Mouse (Mus musculus): ENCODE results near the gene Crnn. TPM values are rescaled to one million over a fixed set of nuclear protein-coding genes. Genes with fewer than 3 reads are reported as not detected.

Gene Crnn
- polyA plus RNA-seq (2014; fragmentation: Nextera tagmentation; extraction: Ambion mirVana): not detected in 2 replicates

DNA sequence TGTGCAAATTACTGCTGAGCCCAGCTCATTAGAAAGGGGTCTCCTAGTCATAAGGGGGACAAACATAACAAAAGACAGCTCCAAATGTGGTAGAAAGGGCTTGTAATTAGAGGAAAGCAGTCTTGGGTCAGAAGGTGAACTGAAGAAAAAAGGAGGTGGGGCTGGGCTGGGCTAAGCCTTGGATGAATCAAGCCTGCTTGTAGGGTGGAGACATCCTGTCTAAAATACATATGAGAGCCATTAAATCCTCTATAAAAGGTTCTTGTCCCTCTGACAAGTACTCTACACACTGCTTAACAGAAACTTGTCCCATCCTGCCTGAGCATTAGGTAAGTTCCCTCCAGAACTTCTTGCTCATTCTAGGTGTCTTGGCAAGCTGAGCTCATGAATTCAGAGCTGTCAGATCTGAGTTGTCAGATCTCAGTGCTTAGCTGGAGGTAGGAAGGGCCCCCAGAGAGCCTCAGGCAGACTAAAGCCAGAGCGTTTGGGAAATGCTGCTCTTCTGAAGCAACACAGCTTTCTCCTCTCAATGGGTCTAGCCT, at the start of gene Crnn:
Gene Crnn, plus strand, starts transcription at position 278 of the 542 bp plus-strand sequence.
- Histone ChIP-seq H3K27ac (ENCODE audit: low read depth, low read length) (no peak within 1 kb of the TSS), H3K9ac (replicated peaks; ENCODE audit: low read depth, low read length) (no peak within 1 kb of the TSS), H3K36me3 (ENCODE audit: control insufficient read depth, insufficient read depth, low read length) (no peaks in the 10 kb centered on the region), H3K4me2 (ENCODE audit: low read depth, low read length) (no peak within 1 kb of the TSS), H3K9me3 (ENCODE audit: control insufficient read depth, low read length) (no peaks in the 10 kb centered on the region), H3K4me3 (ENCODE audit: low read depth, low read length) (no peak within 1 kb of the TSS), H3K4me1 (ENCODE audit: control insufficient read depth, insufficient read depth, low read length) (no peaks in the 10 kb centered on the region), H3K27me3 (ENCODE audit: control insufficient read depth, insufficient read depth, low read length) (no peaks in the 10 kb centered on the region)
- no peak for ATAC-seq (ENCODE audit: low read depth)
- 74% methylated on average over 1 of the region's 1 CpGs for WGBS

GRCm38 (mm10) chr3:93096447-93096846, 48.1 kb upstream of the Crnn start:
- Histone ChIP-seq H3K4me1 (ENCODE audit: control insufficient read depth, insufficient read depth, low read length) (no peaks in the 10 kb centered on the region), H3K36me3 (ENCODE audit: control insufficient read depth, insufficient read depth, low read length) (no peaks in the 10 kb centered on the region), H3K9me3 (ENCODE audit: control insufficient read depth, low read length) (no peaks in the 10 kb centered on the region), H3K9ac (replicated peaks; ENCODE audit: low read depth, low read length) (no peak overlapping the region), H3K27ac (ENCODE audit: low read depth, low read length) (no peak overlapping the region), H3K27me3 (ENCODE audit: control insufficient read depth, insufficient read depth, low read length) (no peaks in the 10 kb centered on the region), H3K4me3 (ENCODE audit: low read depth, low read length) (no peak overlapping the region), H3K4me2 (ENCODE audit: low read depth, low read length) (no peak overlapping the region)
- 74% methylated on average over 2 of the region's 2 CpGs for WGBS
- ATAC-seq (ENCODE audit: low read depth): no peak

- H3K36me3 ChIP-seq (ENCODE audit: control insufficient read depth, insufficient read depth, low read length): no peaks in the 10 kb centered on the region
- 43% methylated on average over 5 of the region's 5 CpGs for WGBS
- no peaks in the 10 kb centered on the region for H3K4me1 ChIP-seq (ENCODE audit: control insufficient read depth, insufficient read depth, low read length)
- no peak overlapping the region for H3K9ac ChIP-seq (replicated peaks; ENCODE audit: low read depth, low read length)
- ATAC-seq (ENCODE audit: low read depth): no peak
- H3K27ac ChIP-seq (ENCODE audit: low read depth, low read length): no peak overlapping the region
- no peaks in the 10 kb centered on the region for H3K27me3 ChIP-seq (ENCODE audit: control insufficient read depth, insufficient read depth, low read length)
- no peak overlapping the region for H3K4me3 ChIP-seq (ENCODE audit: low read depth, low read length)
- no peaks in the 10 kb centered on the region for H3K9me3 ChIP-seq (ENCODE audit: control insufficient read depth, low read length)
- no peak overlapping the region for H3K4me2 ChIP-seq (ENCODE audit: low read depth, low read length)
These were observed 32.9 kb upstream of the Crnn start for GRCm38 (mm10) chr3:93111668-93112067.

GRCm38 (mm10) chr3:93114481-93114880, 30.1 kb upstream of the Crnn start:
- Histone ChIP-seq H3K9ac (replicated peaks; ENCODE audit: low read depth, low read length) (no peak overlapping the region), H3K27ac (ENCODE audit: low read depth, low read length) (no peak overlapping the region), H3K9me3 (ENCODE audit: control insufficient read depth, low read length) (no peaks in the 10 kb centered on the region), H3K4me3 (ENCODE audit: low read depth, low read length) (no peak overlapping the region), H3K4me2 (ENCODE audit: low read depth, low read length) (no peak overlapping the region), H3K27me3 (ENCODE audit: control insufficient read depth, insufficient read depth, low read length) (no peaks in the 10 kb centered on the region), H3K4me1 (ENCODE audit: control insufficient read depth, insufficient read depth, low read length) (no peaks in the 10 kb centered on the region), H3K36me3 (ENCODE audit: control insufficient read depth, insufficient read depth, low read length) (no peaks in the 10 kb centered on the region)
- peak; percentile 24; the same call in 1 of the 2 replicates for ATAC-seq (ENCODE audit: low read depth)
- 6% methylated on average over 2 of the region's 2 CpGs for WGBS

DNA sequence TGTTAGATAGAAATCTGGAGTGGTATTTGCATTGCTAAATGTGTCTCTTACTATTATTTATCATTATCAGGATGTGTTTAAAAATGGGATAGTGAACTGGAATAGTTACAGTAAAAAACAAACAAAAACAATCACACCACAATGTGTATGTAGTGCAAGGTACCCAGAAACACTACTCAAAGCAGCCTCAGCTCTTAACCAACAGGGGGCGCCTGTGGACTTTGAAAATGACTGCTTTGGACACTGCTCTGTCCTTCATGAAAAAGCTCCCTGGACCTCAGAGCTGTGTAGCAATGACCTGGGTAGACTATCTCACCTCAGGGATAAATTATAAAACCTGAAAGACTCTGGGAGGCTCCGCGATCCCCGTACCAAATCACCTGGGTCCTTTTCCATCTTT, 25.5 kb upstream of the Crnn start:
- H3K4me3 ChIP-seq (ENCODE audit: low read depth, low read length): no peak overlapping the region
- 48% methylated on average over 4 of the region's 4 CpGs for WGBS
- no peak for ATAC-seq (ENCODE audit: low read depth)
- H3K4me1 ChIP-seq (ENCODE audit: control insufficient read depth, insufficient read depth, low read length): no peaks in the 10 kb centered on the region
- H3K9me3 ChIP-seq (ENCODE audit: control insufficient read depth, low read length): no peaks in the 10 kb centered on the region
- H3K4me2 ChIP-seq (ENCODE audit: low read depth, low read length): no peak overlapping the region
- H3K36me3 ChIP-seq (ENCODE audit: control insufficient read depth, insufficient read depth, low read length): no peaks in the 10 kb centered on the region
- H3K9ac ChIP-seq (replicated peaks; ENCODE audit: low read depth, low read length): no peak overlapping the region
- no peak overlapping the region for H3K27ac ChIP-seq (ENCODE audit: low read depth, low read length)
- no peaks in the 10 kb centered on the region for H3K27me3 ChIP-seq (ENCODE audit: control insufficient read depth, insufficient read depth, low read length)

- no peak overlapping the region for H3K4me3 ChIP-seq (ENCODE audit: low read depth, low read length)
- no peaks in the 10 kb centered on the region for H3K27me3 ChIP-seq (ENCODE audit: control insufficient read depth, insufficient read depth, low read length)
- ATAC-seq (ENCODE audit: low read depth): no peak
- H3K9me3 ChIP-seq (ENCODE audit: control insufficient read depth, low read length): no peaks in the 10 kb centered on the region
- H3K4me2 ChIP-seq (ENCODE audit: low read depth, low read length): no peak overlapping the region
- H3K4me1 ChIP-seq (ENCODE audit: control insufficient read depth, insufficient read depth, low read length): no peaks in the 10 kb centered on the region
- no peaks in the 10 kb centered on the region for H3K36me3 ChIP-seq (ENCODE audit: control insufficient read depth, insufficient read depth, low read length)
- 51% methylated on average over 4 of the region's 4 CpGs for WGBS
- H3K9ac ChIP-seq (replicated peaks; ENCODE audit: low read depth, low read length): no peak overlapping the region
- no peak overlapping the region for H3K27ac ChIP-seq (ENCODE audit: low read depth, low read length)
These were observed 16.5 kb upstream of the Crnn start for GRCm38 (mm10) chr3:93128052-93128451.

DNA sequence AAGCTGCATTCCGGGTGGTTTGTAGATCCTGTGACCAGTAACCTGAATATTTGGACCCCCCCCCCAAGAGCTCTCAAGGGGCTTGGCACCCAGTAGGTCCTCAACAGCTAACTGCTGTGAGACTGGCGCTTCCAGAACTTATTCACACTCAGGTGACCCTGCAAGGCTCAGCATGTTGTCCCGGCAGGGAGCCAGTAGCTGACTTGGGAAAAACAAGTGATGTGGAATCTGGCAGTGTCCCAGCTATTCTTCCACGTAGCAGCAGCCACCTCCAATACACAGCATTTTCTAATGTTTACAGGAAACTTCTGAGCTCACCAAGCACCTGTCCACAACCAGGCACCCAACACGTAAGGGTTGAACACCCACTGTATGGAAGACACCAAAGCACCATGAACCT, 15.5 kb upstream of the Crnn start:
- no peaks in the 10 kb centered on the region for H3K27me3 ChIP-seq (ENCODE audit: control insufficient read depth, insufficient read depth, low read length)
- no peak overlapping the region for H3K9ac ChIP-seq (replicated peaks; ENCODE audit: low read depth, low read length)
- H3K36me3 ChIP-seq (ENCODE audit: control insufficient read depth, insufficient read depth, low read length): no peaks in the 10 kb centered on the region
- no peak overlapping the region for H3K4me3 ChIP-seq (ENCODE audit: low read depth, low read length)
- 58% methylated on average over 5 of the region's 5 CpGs for WGBS
- H3K27ac ChIP-seq (ENCODE audit: low read depth, low read length): no peak overlapping the region
- no peaks in the 10 kb centered on the region for H3K4me1 ChIP-seq (ENCODE audit: control insufficient read depth, insufficient read depth, low read length)
- no peak overlapping the region for H3K4me2 ChIP-seq (ENCODE audit: low read depth, low read length)
- H3K9me3 ChIP-seq (ENCODE audit: control insufficient read depth, low read length): no peaks in the 10 kb centered on the region
- no peak for ATAC-seq (ENCODE audit: low read depth)

GRCm38 (mm10) chr3:93130460-93130859, 14.1 kb upstream of the Crnn start:
- 10% methylated on average over 3 of the region's 3 CpGs for WGBS
- Histone ChIP-seq H3K27me3 (ENCODE audit: control insufficient read depth, insufficient read depth, low read length) (no peaks in the 10 kb centered on the region), H3K4me3 (ENCODE audit: low read depth, low read length) (no peak overlapping the region), H3K4me1 (ENCODE audit: control insufficient read depth, insufficient read depth, low read length) (no peaks in the 10 kb centered on the region), H3K9ac (replicated peaks; ENCODE audit: low read depth, low read length) (no peak overlapping the region), H3K9me3 (ENCODE audit: control insufficient read depth, low read length) (no peaks in the 10 kb centered on the region), H3K4me2 (ENCODE audit: low read depth, low read length) (no peak overlapping the region), H3K36me3 (ENCODE audit: control insufficient read depth, insufficient read depth, low read length) (no peaks in the 10 kb centered on the region), H3K27ac (ENCODE audit: low read depth, low read length) (no peak overlapping the region)
- ATAC-seq (ENCODE audit: low read depth): peak; percentile 82

DNA sequence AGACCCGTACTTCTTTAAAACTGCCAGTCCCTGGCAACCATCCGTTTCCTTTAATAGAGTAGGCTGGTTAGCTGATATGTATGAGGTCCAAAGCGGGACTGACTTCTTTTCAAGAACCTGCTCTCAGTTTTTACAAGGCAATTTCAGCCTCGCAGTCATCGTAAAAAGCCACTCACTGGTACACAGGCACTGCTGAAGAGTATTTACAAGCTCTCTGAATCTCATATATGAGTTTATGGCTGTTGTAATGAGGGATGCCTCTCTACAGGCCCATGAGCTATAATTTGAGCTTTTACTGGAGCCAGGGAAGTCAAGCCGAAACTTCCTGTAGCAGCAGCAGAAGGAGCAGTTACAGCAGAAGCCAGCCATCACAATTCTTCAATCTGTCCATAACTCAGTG, 17.9 kb downstream of the Crnn start:
- Histone ChIP-seq H3K9ac (replicated peaks; ENCODE audit: low read depth, low read length) (no peak overlapping the region), H3K27ac (ENCODE audit: low read depth, low read length) (no peak overlapping the region), H3K4me2 (ENCODE audit: low read depth, low read length) (no peak overlapping the region), H3K27me3 (ENCODE audit: control insufficient read depth, insufficient read depth, low read length) (no peaks in the 10 kb centered on the region), H3K4me1 (ENCODE audit: control insufficient read depth, insufficient read depth, low read length) (no peaks in the 10 kb centered on the region), H3K36me3 (ENCODE audit: control insufficient read depth, insufficient read depth, low read length) (no peaks in the 10 kb centered on the region), H3K4me3 (ENCODE audit: low read depth, low read length) (no peak overlapping the region), H3K9me3 (ENCODE audit: control insufficient read depth, low read length) (no peaks in the 10 kb centered on the region)
- 17% methylated on average over 6 of the region's 6 CpGs for WGBS
- ATAC-seq (ENCODE audit: low read depth): peak; percentile 78

Measured in neural tube, embryonic 14.5 days (tissue).